Mouse (Mus musculus) liver, embryonic 12.5 days (tissue): ENCODE data around the gene Cacna2d3. TPM values are rescaled to one million over a fixed set of nuclear protein-coding genes. Genes with fewer than 3 reads are reported as not detected.

ENCODE experiments used
- ATAC-seq: fragments of 200-750 bp; cut with Nextera tagmentation; 2 replicates; pipeline ENCODE4 v1.8.0; 2017; ENCODE audit warnings: moderate number of reproducible peaks, mild to moderate bottlenecking, moderate library complexity
- H3K27ac ChIP-seq: fragments of 300-500 bp; sonication (generic); 2 replicates; pipeline ENCODE4 v1.5.1; 2016; ENCODE audit warnings: mild to moderate bottlenecking
- H3K27me3 ChIP-seq: fragments of 300-500 bp; sonication (generic); replicated peaks from 2 replicates; pipeline ENCODE4 v1.6.1; 2016; ENCODE audit warnings: mild to moderate bottlenecking, moderate library complexity
- H3K36me3 ChIP-seq: fragments of 300-500 bp; sonication (generic); 2 replicates; pipeline ENCODE4 v1.6.1; 2016; ENCODE audit warnings: mild to moderate bottlenecking, moderate library complexity
- H3K4me1 ChIP-seq: fragments of 300-500 bp; sonication (generic); 2 replicates; pipeline ENCODE4 v1.6.1; 2016
- H3K4me2 ChIP-seq: fragments of 300-500 bp; sonication (generic); 2 replicates; pipeline ENCODE4 v1.6.1; 2016; ENCODE audit warnings: mild to moderate bottlenecking, moderate library complexity
- H3K4me3 ChIP-seq: fragments of 300-500 bp; sonication (generic); 2 replicates; pipeline ENCODE4 v1.5.1; 2016; ENCODE audit warnings: mild to moderate bottlenecking, moderate library complexity
- H3K9ac ChIP-seq: fragments of 300-500 bp; sonication (generic); 2 replicates; pipeline ENCODE4 v1.6.1; 2016; ENCODE audit warnings: mild to moderate bottlenecking, moderate library complexity
- H3K9me3 ChIP-seq: fragments of 300-500 bp; sonication (generic); replicated peaks from 2 replicates; pipeline ENCODE4 v1.6.1; 2016; ENCODE audit warnings: mild to moderate bottlenecking, moderate library complexity
- WGBS: fragments of 180-500 bp; shearing (Covaris S2); methylation state at CpG from one replicate; pipeline ENCODE4 v1.1.7; 2016; ENCODE audit not compliant: insufficient replicate concordance; 5-methylcytosine and 5-hydroxymethylcytosine counted together
- polyA plus RNA-seq: library from polyadenylated mRNA; unstranded; fragments of >200 nt; fragmentation: Nextera tagmentation; extraction: Ambion mirVana; gene quantifications from 2 replicates; pipeline ENCODE4 v1.2.1, GENCODE M21; 2016

The Cacna2d3 gene
- polyA plus RNA-seq, 1 experiment from 2014 or later = 0.39 TPM

GRCm38 (mm10) chr14:29062676-29063075 is 659.0 kb downstream of the Cacna2d3 start:
- Histone ChIP-seq H3K9ac (no peak overlapping the region), H3K27ac (no peak overlapping the region), H3K27me3 (no peaks in the 10 kb centered on the region), H3K4me2 (no peak overlapping the region), H3K36me3 (no peaks in the 10 kb centered on the region), H3K4me3 (no peak overlapping the region), H3K4me1 (no peaks in the 10 kb centered on the region), H3K9me3 (no peaks in the 10 kb centered on the region)
- no peak for ATAC-seq
- 83% methylated on average over 2 of the region's 2 CpGs for whole genome bisulfite sequencing

- 62% methylated on average over 1 of the region's 1 CpGs for WGBS
- Histone ChIP-seq H3K9ac (no peak overlapping the region), H3K4me1 (no peaks in the 10 kb centered on the region), H3K4me2 (no peak overlapping the region), H3K36me3 (no peaks in the 10 kb centered on the region), H3K27me3 (no peaks in the 10 kb centered on the region), H3K4me3 (no peak overlapping the region), H3K9me3 (no peaks in the 10 kb centered on the region), H3K27ac (no peak overlapping the region)
- ATAC-seq = no peak
Measured at GRCm38 (mm10) chr14:29061491-29061890, 660.2 kb downstream of the Cacna2d3 start.

- H3K9me3 ChIP-seq = no peaks in the 10 kb centered on the region
- ATAC-seq = no peak
- no peaks in the 10 kb centered on the region for H3K27me3 ChIP-seq
- no peaks in the 10 kb centered on the region for H3K36me3 ChIP-seq
- no peak overlapping the region for H3K4me2 ChIP-seq
- H3K4me3 ChIP-seq = no peak overlapping the region
- H3K9ac ChIP-seq = no peak overlapping the region
- no peaks in the 10 kb centered on the region for H3K4me1 ChIP-seq
- no peak overlapping the region for H3K27ac ChIP-seq
Measured at GRCm38 (mm10) chr14:29060679-29061078, 661.0 kb downstream of the Cacna2d3 start.

- Histone ChIP-seq H3K4me1 (no peaks in the 10 kb centered on the region), H3K27me3 (no peaks in the 10 kb centered on the region), H3K27ac (no peak overlapping the region), H3K4me3 (no peak overlapping the region), H3K9ac (no peak overlapping the region), H3K4me2 (no peak overlapping the region), H3K36me3 (no peaks in the 10 kb centered on the region), H3K9me3 (no peaks in the 10 kb centered on the region)
- ATAC-seq = no peak
- WGBS = 49% methylated on average over 16 of the region's 16 CpGs
Measured at GRCm38 (mm10) chr14:29051951-29052835, 669.5 kb downstream of the Cacna2d3 start.

GRCm38 (mm10) chr14:29042355-29042754 is 679.3 kb downstream of the Cacna2d3 start:
- Histone ChIP-seq H3K9me3 (no peaks in the 10 kb centered on the region), H3K4me3 (no peak overlapping the region), H3K9ac (no peak overlapping the region), H3K36me3 (no peaks in the 10 kb centered on the region), H3K4me2 (no peak overlapping the region), H3K27me3 (no peaks in the 10 kb centered on the region), H3K4me1 (no peaks in the 10 kb centered on the region), H3K27ac (no peak overlapping the region)
- 60% methylated on average over 1 of the region's 1 CpGs for WGBS
- ATAC-seq = no peak

GRCm38 (mm10) chr14:29041498-29041897 is 680.2 kb downstream of the Cacna2d3 start:
- Histone ChIP-seq H3K4me2 (no peak overlapping the region), H3K4me1 (no peaks in the 10 kb centered on the region), H3K27ac (no peak overlapping the region), H3K4me3 (no peak overlapping the region), H3K9ac (no peak overlapping the region), H3K27me3 (no peaks in the 10 kb centered on the region), H3K36me3 (no peaks in the 10 kb centered on the region), H3K9me3 (no peaks in the 10 kb centered on the region)
- WGBS = 54% methylated on average over 1 of the region's 1 CpGs
- ATAC-seq = no peak

- Histone ChIP-seq H3K27ac (no peak overlapping the region), H3K36me3 (no peaks in the 10 kb centered on the region), H3K27me3 (no peaks in the 10 kb centered on the region), H3K4me3 (no peak overlapping the region), H3K4me2 (no peak overlapping the region), H3K9me3 (no peaks in the 10 kb centered on the region), H3K9ac (no peak overlapping the region), H3K4me1 (no peaks in the 10 kb centered on the region)
- 63% methylated on average over 9 of the region's 9 CpGs for WGBS
- ATAC-seq = no peak
Measured at GRCm38 (mm10) chr14:29040606-29041364, 680.9 kb downstream of the Cacna2d3 start.

GRCm38 (mm10) chr14:29038246-29038645 is 683.4 kb downstream of the Cacna2d3 start:
- Histone ChIP-seq H3K9ac (no peak overlapping the region), H3K27me3 (no peaks in the 10 kb centered on the region), H3K36me3 (no peaks in the 10 kb centered on the region), H3K27ac (no peak overlapping the region), H3K4me1 (no peaks in the 10 kb centered on the region), H3K4me3 (no peak overlapping the region), H3K4me2 (no peak overlapping the region), H3K9me3 (no peaks in the 10 kb centered on the region)
- ATAC-seq = no peak
- 66% methylated on average over 5 of the region's 5 CpGs for WGBS

GRCm38 (mm10) chr14:29031858-29032395 is 689.7 kb downstream of the Cacna2d3 start:
- Histone ChIP-seq H3K4me2 (no peak overlapping the region), H3K4me3 (no peak overlapping the region), H3K27ac (no peak overlapping the region), H3K27me3 (no peaks in the 10 kb centered on the region), H3K9ac (no peak overlapping the region), H3K36me3 (no peaks in the 10 kb centered on the region), H3K9me3 (no peaks in the 10 kb centered on the region), H3K4me1 (no peaks in the 10 kb centered on the region)
- 62% methylated on average over 1 of the region's 1 CpGs for WGBS
- ATAC-seq = no peak

- H3K4me2 ChIP-seq = no peak overlapping the region
- no peak overlapping the region for H3K27ac ChIP-seq
- no peaks in the 10 kb centered on the region for H3K9me3 ChIP-seq
- H3K4me1 ChIP-seq = no peaks in the 10 kb centered on the region
- no peak overlapping the region for H3K9ac ChIP-seq
- no peak for ATAC-seq
- no peak overlapping the region for H3K4me3 ChIP-seq
- H3K36me3 ChIP-seq = no peaks in the 10 kb centered on the region
- 72% methylated on average over 9 of the region's 9 CpGs for WGBS
- no peaks in the 10 kb centered on the region for H3K27me3 ChIP-seq
Measured at GRCm38 (mm10) chr14:29030519-29030918, 691.1 kb downstream of the Cacna2d3 start.

GRCm38 (mm10) chr14:29029896-29030420 is 691.7 kb downstream of the Cacna2d3 start:
- H3K27ac ChIP-seq = no peak overlapping the region
- H3K36me3 ChIP-seq = no peaks in the 10 kb centered on the region
- no peak for ATAC-seq
- H3K27me3 ChIP-seq = no peaks in the 10 kb centered on the region
- no peaks in the 10 kb centered on the region for H3K9me3 ChIP-seq
- H3K4me3 ChIP-seq = no peak overlapping the region
- H3K9ac ChIP-seq = no peak overlapping the region
- H3K4me2 ChIP-seq = no peak overlapping the region
- whole genome bisulfite sequencing = 72% methylated on average over 11 of the region's 11 CpGs
- no peaks in the 10 kb centered on the region for H3K4me1 ChIP-seq

GRCm38 (mm10) chr14:29029107-29029469 is 692.6 kb downstream of the Cacna2d3 start:
- H3K27me3 ChIP-seq = no peaks in the 10 kb centered on the region
- no peaks in the 10 kb centered on the region for H3K4me1 ChIP-seq
- H3K4me3 ChIP-seq = no peak overlapping the region
- no peak for ATAC-seq
- H3K4me2 ChIP-seq = no peak overlapping the region
- no peaks in the 10 kb centered on the region for H3K36me3 ChIP-seq
- no peak overlapping the region for H3K27ac ChIP-seq
- no peak overlapping the region for H3K9ac ChIP-seq
- WGBS = 68% methylated on average over 2 of the region's 2 CpGs
- no peaks in the 10 kb centered on the region for H3K9me3 ChIP-seq
